Mouse (Mus musculus) forebrain, embryonic 12.5 days (tissue): ENCODE data around the gene Atg7. TPM values are rescaled to one million over a fixed set of nuclear protein-coding genes. Genes with fewer than 3 reads are reported as not detected.

ENCODE experiments used
- ATAC-seq: fragments of 200-750 bp; cut with Nextera tagmentation; 2 replicates; pipeline ENCODE4 v1.8.0; 2017; ENCODE audit warnings: moderate TSS enrichment; ENCODE audit not compliant: low FRiP score
- H3K27ac ChIP-seq: fragments of 300-500 bp; sonication (generic); 2 replicates; pipeline ENCODE4 v1.5.1; 2016; ENCODE audit warnings: mild to moderate bottlenecking
- H3K27me3 ChIP-seq: fragments of 300-500 bp; sonication (generic); 2 replicates; pipeline ENCODE4 v1.6.1; 2016; ENCODE audit warnings: mild to moderate bottlenecking
- H3K36me3 ChIP-seq: fragments of 300-500 bp; sonication (generic); replicated peaks from 2 replicates; pipeline ENCODE4 v1.6.1; 2016; ENCODE audit warnings: mild to moderate bottlenecking
- H3K4me1 ChIP-seq: fragments of 300-500 bp; sonication (generic); 2 replicates; pipeline ENCODE4 v1.6.1; 2016
- H3K4me2 ChIP-seq: fragments of 300-500 bp; sonication (generic); 2 replicates; pipeline ENCODE4 v1.6.1; 2016; ENCODE audit warnings: mild to moderate bottlenecking, moderate library complexity
- H3K4me3 ChIP-seq: fragments of 300-500 bp; sonication (generic); replicated peaks from 2 replicates; pipeline ENCODE4 v1.5.1; 2016; ENCODE audit warnings: mild to moderate bottlenecking
- H3K9ac ChIP-seq: fragments of 300-500 bp; sonication (generic); 2 replicates; pipeline ENCODE4 v1.6.1; 2016; ENCODE audit warnings: mild to moderate bottlenecking
- H3K9me3 ChIP-seq: fragments of 300-500 bp; sonication (generic); 2 replicates; pipeline ENCODE4 v1.6.1; 2016
- WGBS: fragments of 180-500 bp; shearing (Covaris S2); methylation state at CpG from one replicate; pipeline ENCODE4 v1.1.7; 2016; 5-methylcytosine and 5-hydroxymethylcytosine counted together
- polyA plus RNA-seq: library from polyadenylated mRNA; unstranded; fragments of >200 nt; fragmentation: Nextera tagmentation; extraction: Ambion mirVana; gene quantifications from 2 replicates; pipeline ENCODE4 v1.2.1, GENCODE M21; 2016

Atg7 gene
- polyA plus RNA-seq, 1 experiment from 2014 or later = 19.9 TPM

DNA sequence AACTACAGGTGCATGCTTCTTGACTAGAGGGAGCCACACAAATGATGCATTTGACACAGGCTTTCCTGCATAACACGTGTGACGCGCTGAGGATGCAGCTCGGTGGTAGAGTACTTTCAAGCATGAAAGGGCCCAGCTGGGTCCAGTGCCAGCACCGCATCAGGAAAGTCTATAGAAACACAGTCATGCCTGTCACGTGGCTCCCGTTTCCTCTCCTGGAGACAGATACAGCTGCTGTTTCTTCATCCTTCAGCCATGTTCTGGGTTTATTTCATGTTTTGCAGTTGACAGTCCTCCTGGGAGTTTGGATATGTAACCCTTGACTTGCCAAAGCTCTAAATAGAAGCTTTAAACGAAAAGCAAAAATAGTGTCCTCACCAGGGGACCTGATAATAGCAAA lies 135.8 kb downstream of the Atg7 start:
- 71% methylated on average over 8 of the region's 8 CpGs for WGBS
- no peak overlapping the region for H3K4me2 ChIP-seq
- no peak overlapping the region for H3K27ac ChIP-seq
- no peak overlapping the region for H3K4me3 ChIP-seq
- no peak overlapping the region for H3K9ac ChIP-seq
- H3K4me1 ChIP-seq = peaks cover 30% of the 10 kb centered on the region
- H3K9me3 ChIP-seq = no peaks in the 10 kb centered on the region
- no peaks in the 10 kb centered on the region for H3K27me3 ChIP-seq
- no peak for ATAC-seq
- H3K36me3 ChIP-seq = no peaks in the 10 kb centered on the region

DNA sequence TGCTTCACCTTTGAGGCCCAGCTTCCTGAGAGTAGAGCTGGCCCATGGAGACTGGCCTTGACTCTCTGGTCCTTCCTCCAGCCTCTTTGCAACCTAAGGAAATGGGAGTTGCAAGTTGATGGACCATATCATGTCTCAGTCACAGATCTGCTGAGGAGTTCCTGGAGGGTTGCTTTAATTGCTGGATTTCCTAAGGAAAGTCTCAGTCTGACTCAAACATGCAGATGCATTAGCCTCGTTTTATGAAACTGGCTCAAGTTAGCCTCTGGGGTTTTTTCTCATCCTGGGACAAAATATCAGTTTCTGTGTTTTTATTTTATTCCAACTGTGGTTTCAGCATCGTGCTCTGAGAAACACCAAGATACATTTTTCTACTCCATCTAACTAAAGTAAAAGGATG lies 137.7 kb downstream of the Atg7 start:
- Histone ChIP-seq H3K27ac (no peak overlapping the region), H3K9me3 (no peaks in the 10 kb centered on the region), H3K4me3 (no peak overlapping the region), H3K4me2 (no peak overlapping the region), H3K4me1 (peaks cover 30% of the 10 kb centered on the region), H3K36me3 (no peaks in the 10 kb centered on the region), H3K27me3 (no peaks in the 10 kb centered on the region), H3K9ac (no peak overlapping the region)
- 82% methylated on average over 2 of the region's 2 CpGs for WGBS
- ATAC-seq = no peak

DNA sequence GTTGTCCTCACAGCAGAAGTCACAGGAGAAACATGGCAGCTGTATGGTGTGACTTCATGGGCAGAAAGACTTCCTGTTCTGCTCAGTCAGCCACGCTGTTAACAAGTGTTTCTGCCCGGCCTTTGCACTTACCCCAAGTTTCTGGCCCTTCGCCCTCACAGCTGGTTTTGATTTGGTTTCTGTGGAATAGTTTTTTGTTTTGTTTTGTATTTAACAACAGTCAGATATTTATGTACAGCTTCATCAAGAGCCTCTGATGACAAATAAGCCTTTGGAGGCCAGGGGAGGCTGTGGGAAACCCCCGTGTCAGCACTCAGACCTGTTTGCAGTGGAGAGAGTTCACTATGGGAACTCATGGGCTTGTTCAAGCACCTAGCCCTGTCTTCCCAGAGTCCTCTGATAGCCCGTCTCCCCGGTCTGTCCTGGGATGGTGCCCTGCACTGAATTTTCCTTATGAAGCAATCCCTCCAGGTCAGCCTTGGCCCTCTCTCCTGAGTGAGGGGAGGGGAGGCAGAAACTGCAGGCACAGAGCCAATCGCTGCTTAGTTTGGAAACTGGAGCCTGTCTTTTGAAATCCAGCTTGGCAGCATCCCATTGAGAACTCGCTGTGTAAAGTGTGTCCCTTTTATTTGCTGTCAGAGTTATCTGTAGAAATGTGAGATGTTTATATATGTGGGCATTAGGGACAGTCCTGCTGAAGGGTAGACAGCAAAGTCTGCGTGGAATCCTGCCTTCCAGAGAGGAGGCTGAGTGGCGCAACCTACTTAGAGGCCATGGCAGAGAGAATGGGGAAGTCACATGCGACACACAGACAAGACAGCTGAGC lies 138.7 kb downstream of the Atg7 start:
- Histone ChIP-seq H3K9ac (no peak overlapping the region), H3K36me3 (no peaks in the 10 kb centered on the region), H3K27ac (0 out of 2 replicates have a peak overlapping the region, but pooled peaks have one; percentile 42), H3K4me3 (no peak overlapping the region), H3K4me1 (peaks cover 30% of the 10 kb centered on the region), H3K27me3 (no peaks in the 10 kb centered on the region), H3K4me2 (no peak overlapping the region), H3K9me3 (no peaks in the 10 kb centered on the region)
- WGBS = 53% methylated on average over 11 of the region's 11 CpGs
- no peak for ATAC-seq

DNA sequence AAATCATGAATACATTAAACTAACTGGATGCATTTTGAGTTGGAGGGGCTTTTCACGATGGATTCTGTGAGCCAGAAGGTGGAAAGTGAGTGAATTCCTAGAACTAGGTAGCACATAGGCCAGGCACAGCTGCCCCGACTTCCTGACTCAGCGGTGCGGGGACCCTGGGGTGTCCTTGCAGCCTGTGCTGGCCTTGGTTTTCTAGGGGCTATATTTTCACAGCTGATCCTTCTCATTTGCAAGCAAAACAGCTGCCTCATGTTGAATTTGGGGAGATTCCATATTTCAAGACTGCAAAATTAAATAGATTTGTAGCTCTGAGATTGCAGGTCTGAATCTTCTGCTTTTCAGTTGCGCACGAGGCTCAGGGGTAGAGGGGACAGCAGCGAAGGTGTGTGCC lies 139.6 kb downstream of the Atg7 start:
- no peak overlapping the region for H3K4me3 ChIP-seq
- H3K4me2 ChIP-seq = no peak overlapping the region
- no peaks in the 10 kb centered on the region for H3K9me3 ChIP-seq
- WGBS = 88% methylated on average over 7 of the region's 7 CpGs
- no peaks in the 10 kb centered on the region for H3K36me3 ChIP-seq
- H3K9ac ChIP-seq = no peak overlapping the region
- H3K4me1 ChIP-seq = peaks cover 30% of the 10 kb centered on the region
- no peak for ATAC-seq
- no peak overlapping the region for H3K27ac ChIP-seq
- no peaks in the 10 kb centered on the region for H3K27me3 ChIP-seq

DNA sequence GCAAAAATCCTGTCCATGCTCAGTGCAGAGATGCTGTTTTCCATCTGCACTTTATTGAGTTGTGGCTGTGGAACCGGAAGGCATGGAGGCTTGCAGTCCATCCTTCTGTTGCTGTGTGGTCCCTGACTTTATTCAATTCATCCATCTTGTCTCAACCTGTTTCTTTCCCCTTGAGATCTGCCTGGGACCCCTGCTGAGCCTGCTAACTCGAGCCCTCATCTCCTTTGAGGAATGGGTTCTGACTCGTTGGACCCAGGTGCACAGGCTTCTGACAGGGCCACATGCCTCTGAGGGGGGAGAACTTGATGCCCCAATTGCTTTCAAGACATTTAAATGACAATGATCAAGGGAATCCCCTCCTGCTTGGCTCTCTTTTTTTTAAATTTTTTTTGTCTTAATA lies 143.6 kb downstream of the Atg7 start:
- Histone ChIP-seq H3K4me2 (no peak overlapping the region), H3K9ac (no peak overlapping the region), H3K4me1 (peaks cover 14% of the 10 kb centered on the region), H3K27ac (no peak overlapping the region), H3K27me3 (no peaks in the 10 kb centered on the region), H3K9me3 (no peaks in the 10 kb centered on the region), H3K36me3 (no peaks in the 10 kb centered on the region), H3K4me3 (no peak overlapping the region)
- WGBS = 31% methylated on average over 3 of the region's 3 CpGs
- ATAC-seq = no peak

DNA sequence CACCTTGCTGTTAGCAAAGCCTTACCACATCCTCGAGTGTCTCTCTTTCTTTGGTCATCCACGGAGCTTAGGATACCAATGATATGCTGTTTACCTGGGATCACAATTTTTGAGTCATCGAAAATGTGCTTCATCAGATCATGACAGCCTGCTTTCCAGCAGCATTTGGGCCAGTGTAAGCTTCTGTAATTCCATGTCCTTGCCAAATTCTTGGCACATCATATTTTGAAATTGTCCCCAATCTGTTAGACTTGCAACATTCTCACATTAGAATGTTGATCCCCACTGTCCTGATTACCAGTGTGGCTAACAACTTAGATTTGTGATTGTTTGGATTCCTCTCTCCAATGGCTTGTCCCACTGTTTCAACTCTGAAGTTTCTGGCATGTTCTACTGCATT lies 144.7 kb downstream of the Atg7 start:
- Histone ChIP-seq H3K4me1 (0 out of 2 replicates have a peak, but pooled peaks cover 4% of the 10 kb centered on the region), H3K27ac (no peak overlapping the region), H3K4me3 (no peak overlapping the region), H3K9ac (no peak overlapping the region), H3K27me3 (no peaks in the 10 kb centered on the region), H3K36me3 (no peaks in the 10 kb centered on the region), H3K4me2 (no peak overlapping the region), H3K9me3 (no peaks in the 10 kb centered on the region)
- no peak for ATAC-seq
- WGBS = 91% methylated on average over 3 of the region's 3 CpGs

DNA sequence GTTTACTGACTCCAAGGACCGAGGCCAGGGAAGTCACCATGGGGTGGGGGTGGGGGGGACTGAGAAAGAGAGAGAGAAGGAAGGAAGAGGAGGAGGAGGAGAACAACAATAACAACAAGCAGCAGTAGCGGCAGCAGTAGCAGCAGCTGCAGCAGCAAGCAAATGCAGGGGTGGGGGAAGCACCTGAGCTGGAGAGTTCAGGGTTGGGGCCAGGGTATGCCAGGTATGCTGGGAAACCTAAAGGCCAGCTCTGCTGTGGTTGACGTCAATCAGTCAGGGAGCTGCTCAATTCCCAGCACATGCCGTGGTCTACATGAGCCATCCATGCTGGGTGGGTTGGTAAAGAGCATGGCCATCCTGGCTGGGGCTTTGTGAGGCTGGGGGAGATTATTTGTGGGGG lies 145.8 kb downstream of the Atg7 start:
- no peak for ATAC-seq
- H3K4me2 ChIP-seq = no peak overlapping the region
- WGBS = 72% methylated on average over 4 of the region's 4 CpGs
- H3K4me3 ChIP-seq = no peak overlapping the region
- H3K9ac ChIP-seq = no peak overlapping the region
- H3K9me3 ChIP-seq = no peaks in the 10 kb centered on the region
- H3K4me1 ChIP-seq = 0 out of 2 replicates have a peak, but pooled peaks cover 2% of the 10 kb centered on the region
- H3K27me3 ChIP-seq = no peaks in the 10 kb centered on the region
- no peaks in the 10 kb centered on the region for H3K36me3 ChIP-seq
- no peak overlapping the region for H3K27ac ChIP-seq

DNA sequence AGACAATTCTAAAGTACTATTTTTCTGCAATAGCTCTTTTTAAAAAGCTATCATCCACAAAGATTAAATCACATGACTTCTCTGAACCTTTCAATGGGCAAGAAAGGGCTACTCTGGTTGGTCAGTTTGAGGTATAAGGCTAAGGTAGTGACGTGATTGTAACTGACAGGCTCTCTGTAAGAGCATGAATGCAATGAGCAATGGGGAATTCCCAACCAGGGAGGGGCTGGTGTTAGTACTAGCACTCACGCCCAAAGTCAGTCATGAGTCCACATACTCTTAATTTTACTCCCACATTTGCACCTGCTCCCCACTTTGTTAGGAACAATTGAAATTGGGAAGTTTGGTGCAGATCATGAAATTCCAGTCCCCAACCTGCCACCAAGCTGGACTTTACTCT lies 147.2 kb downstream of the Atg7 start:
- Histone ChIP-seq H3K4me3 (no peak overlapping the region), H3K4me2 (no peak overlapping the region), H3K27ac (no peak overlapping the region), H3K27me3 (no peaks in the 10 kb centered on the region), H3K9me3 (no peaks in the 10 kb centered on the region), H3K36me3 (no peaks in the 10 kb centered on the region), H3K4me1 (0 out of 2 replicates have a peak, but pooled peaks cover 2% of the 10 kb centered on the region), H3K9ac (no peak overlapping the region)
- 82% methylated on average over 2 of the region's 2 CpGs for WGBS
- no peak for ATAC-seq

DNA sequence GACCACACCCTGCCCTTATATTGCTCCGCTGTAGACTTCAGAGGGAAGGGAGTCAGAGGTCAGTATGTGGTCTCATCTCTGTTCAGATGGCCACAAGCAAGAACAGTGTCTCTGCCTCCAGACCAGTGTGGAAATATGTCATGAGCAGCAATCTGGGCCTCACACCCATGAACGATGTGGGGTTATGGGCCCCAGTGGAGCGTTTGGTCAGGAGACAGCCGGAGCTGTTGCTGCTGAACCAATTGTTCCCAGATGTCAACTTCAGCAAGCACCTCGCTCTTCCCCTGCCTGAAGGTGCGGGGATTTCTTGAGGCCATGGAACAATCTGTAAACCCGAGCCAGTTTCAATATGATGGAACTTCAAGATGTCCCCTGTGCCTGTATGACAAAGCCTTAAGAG lies 148.0 kb downstream of the Atg7 start:
- H3K4me3 ChIP-seq = no peak overlapping the region
- H3K4me2 ChIP-seq = no peak overlapping the region
- no peak overlapping the region for H3K27ac ChIP-seq
- H3K27me3 ChIP-seq = no peaks in the 10 kb centered on the region
- no peaks in the 10 kb centered on the region for H3K36me3 ChIP-seq
- WGBS = 89% methylated on average over 7 of the region's 7 CpGs
- no peaks in the 10 kb centered on the region for H3K9me3 ChIP-seq
- no peak overlapping the region for H3K9ac ChIP-seq
- 0 out of 2 replicates have a peak, but pooled peaks cover 2% of the 10 kb centered on the region for H3K4me1 ChIP-seq
- no peak for ATAC-seq

DNA sequence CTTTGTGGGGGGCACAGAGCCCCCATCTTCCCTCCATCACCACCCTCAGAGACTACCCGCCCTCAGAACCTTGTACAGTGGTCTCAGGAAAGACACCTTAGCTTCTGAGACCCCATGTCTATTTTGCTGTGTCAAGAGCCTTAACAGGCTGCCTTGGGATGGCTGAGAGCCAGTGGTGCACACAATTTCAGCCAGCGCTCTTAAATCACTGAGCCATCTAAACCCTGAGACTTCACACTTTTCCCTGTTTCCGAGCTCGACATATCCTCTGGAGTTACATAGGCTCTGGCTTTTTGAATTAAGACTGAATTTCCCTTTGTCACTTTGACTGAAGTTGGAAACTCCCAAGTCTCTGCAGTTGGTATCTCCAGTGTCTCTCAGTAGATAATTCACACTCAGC lies 148.9 kb downstream of the Atg7 start:
- H3K27ac ChIP-seq = no peak overlapping the region
- H3K9ac ChIP-seq = no peak overlapping the region
- 0 out of 2 replicates have a peak, but pooled peaks cover under 1% of the 10 kb centered on the region for H3K4me1 ChIP-seq
- no peak overlapping the region for H3K4me3 ChIP-seq
- no peaks in the 10 kb centered on the region for H3K9me3 ChIP-seq
- ATAC-seq = no peak
- no peaks in the 10 kb centered on the region for H3K36me3 ChIP-seq
- 87% methylated on average over 4 of the region's 4 CpGs for WGBS
- no peak overlapping the region for H3K4me2 ChIP-seq
- no peaks in the 10 kb centered on the region for H3K27me3 ChIP-seq

DNA sequence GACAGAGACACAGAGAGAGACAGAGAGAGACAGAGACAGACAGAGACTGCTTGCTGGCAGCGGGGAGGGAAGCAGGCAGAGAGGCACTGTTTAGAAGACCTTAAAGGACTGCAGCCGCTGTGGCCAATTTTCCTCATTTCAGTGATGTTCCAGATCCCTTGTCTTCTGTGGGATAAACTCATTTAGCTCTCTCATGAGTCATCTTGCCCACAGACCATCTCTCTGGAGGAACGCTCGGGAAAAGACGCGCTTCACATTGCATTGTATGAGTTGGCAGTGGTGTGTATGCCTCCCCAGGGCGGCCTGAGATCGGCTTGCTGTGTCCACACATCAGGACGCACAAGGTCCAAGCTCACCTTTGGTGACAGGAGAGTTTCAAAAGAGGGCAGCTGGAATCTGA lies 151.8 kb downstream of the Atg7 start:
- Histone ChIP-seq H3K36me3 (no peaks in the 10 kb centered on the region), H3K27ac (no peak overlapping the region), H3K9me3 (no peaks in the 10 kb centered on the region), H3K4me2 (no peak overlapping the region), H3K27me3 (no peaks in the 10 kb centered on the region), H3K9ac (no peak overlapping the region), H3K4me1 (peaks cover 3% of the 10 kb centered on the region; the same call in 1 of the 2 replicates), H3K4me3 (no peak overlapping the region)
- ATAC-seq = no peak
- 95% methylated on average over 9 of the region's 9 CpGs for WGBS

DNA sequence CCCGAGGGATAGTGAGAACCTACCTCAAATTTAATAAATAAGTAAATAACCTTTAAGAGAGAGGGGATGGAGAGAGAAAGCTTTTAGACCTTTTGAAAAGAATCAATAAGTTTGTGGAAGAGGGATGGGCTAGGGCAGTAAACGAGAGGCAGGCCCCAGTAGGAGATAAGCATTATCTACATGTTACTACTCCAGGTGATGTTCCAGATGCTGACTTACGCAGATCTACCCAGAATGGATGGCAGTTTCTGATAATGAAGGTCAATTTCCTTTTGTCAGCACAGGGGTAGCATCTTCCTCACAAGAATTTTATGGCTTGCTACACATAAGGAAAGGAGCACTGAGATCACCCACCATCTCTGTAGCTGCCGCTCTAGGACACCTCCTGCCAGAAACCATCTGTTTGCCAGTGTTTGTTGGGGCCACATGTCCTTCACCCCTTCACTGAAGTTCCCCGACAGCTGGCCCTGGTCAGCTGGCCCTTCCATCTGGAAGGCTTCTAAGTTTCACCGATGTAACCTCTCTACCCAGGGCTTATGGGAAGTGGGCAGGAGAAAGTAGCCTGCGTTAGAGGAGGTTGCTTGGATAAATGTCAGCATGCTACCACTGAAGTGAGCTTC lies 152.9 kb downstream of the Atg7 start:
- Histone ChIP-seq H3K36me3 (no peaks in the 10 kb centered on the region), H3K9me3 (no peaks in the 10 kb centered on the region), H3K4me1 (peaks cover 3% of the 10 kb centered on the region; the same call in 1 of the 2 replicates), H3K27me3 (no peaks in the 10 kb centered on the region), H3K4me3 (no peak overlapping the region), H3K4me2 (no peak overlapping the region), H3K27ac (no peak overlapping the region), H3K9ac (no peak overlapping the region)
- no peak for ATAC-seq
- WGBS = 93% methylated on average over 7 of the region's 7 CpGs

DNA sequence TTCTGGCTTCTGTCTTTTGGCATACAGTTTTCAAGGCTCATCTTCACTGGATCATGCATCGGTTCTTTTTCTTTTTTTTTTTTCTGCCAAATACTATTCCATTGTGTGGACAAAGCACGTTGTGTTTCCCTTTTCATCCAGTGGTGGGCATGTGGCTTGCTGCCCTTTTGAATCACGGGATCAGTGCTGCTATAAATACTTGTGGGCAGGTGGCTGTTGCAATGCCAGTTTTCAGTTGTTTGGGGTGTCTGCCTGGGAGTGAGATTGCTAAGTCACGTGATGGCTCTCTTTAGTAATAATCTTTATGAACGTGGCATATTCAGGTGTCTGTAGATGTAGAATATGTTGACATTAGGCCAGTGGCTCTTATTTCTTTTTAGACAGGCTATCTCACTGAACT lies 155.0 kb downstream of the Atg7 start:
- H3K4me1 ChIP-seq = peaks cover 7% of the 10 kb centered on the region; the same call in 1 of the 2 replicates
- no peak overlapping the region for H3K4me3 ChIP-seq
- H3K9ac ChIP-seq = no peak overlapping the region
- H3K4me2 ChIP-seq = no peak overlapping the region
- no peak overlapping the region for H3K27ac ChIP-seq
- no peaks in the 10 kb centered on the region for H3K36me3 ChIP-seq
- H3K9me3 ChIP-seq = no peaks in the 10 kb centered on the region
- H3K27me3 ChIP-seq = no peaks in the 10 kb centered on the region
- ATAC-seq = no peak
- WGBS = 81% methylated on average over 5 of the region's 5 CpGs
